Mouse (Mus musculus): ENCODE results near the gene Hacd4. TPM values are rescaled to one million over a fixed set of nuclear protein-coding genes. Genes with fewer than 3 reads are reported as not detected.

Gene Hacd4
- polyA plus RNA-seq (2015; fragmentation: Nextera tagmentation; extraction: Ambion mirVana), result 20.3 and 21.1 TPM in 2 replicates

DNA sequence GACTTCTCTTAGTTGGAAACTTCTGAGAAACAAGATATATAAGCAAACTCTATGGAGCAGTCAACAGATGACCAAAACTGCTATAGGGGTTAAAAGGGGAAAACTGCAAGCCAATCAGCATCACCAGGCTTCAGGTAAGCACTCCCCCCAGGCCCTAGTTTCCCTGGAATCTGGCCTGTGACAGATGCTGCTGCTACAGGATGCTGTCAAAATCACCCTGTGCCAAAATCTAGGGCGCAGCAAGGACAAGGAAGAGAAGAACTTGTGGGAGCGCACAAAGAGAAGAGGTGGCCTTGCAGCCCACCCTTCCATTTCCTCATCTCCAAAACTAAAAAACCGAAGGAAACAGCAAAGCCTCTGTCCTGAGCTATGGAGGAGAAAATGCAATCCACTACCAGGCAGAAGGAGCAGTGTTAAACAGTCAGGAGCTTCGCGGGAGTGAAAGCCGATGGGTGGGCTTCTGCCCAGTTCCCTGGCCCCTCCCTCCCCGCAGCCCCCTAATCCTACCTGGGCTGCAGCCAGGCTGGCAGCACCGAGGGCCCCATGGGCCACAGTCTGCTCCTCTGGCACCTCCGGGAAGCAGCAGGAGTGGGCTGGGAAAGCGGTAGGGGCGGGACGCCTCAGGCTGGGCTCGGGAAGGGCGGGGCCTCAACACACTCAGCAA, at the start of gene Hacd4:
Gene Hacd4, minus strand, starts transcription at position 603 of the 664 bp plus-strand sequence.
- H3K9me3 ChIP-seq (ENCODE audit: low read length), result no peaks in the 10 kb centered on the region
- peaks cover 21% of the 10 kb centered on the region for H3K4me1 ChIP-seq (ENCODE audit: insufficient read depth, low read length)
- ATAC-seq (ENCODE audit: low FRiP score, low TSS enrichment), result peak; percentile 95
- no peaks in the 10 kb centered on the region for H3K36me3 ChIP-seq (ENCODE audit: insufficient read depth, low read length)
- peak within 1 kb of the TSS; percentile 50 for H3K4me3 ChIP-seq (ENCODE audit: low read length)
- H3K27me3 ChIP-seq (ENCODE audit: insufficient read depth, low read length), result no peaks in the 10 kb centered on the region
- peak within 1 kb of the TSS; percentile 89 for H3K27ac ChIP-seq (ENCODE audit: low read length)
- H3K4me2 ChIP-seq (replicated peaks; ENCODE audit: low read depth, low read length), result peak within 1 kb of the TSS; percentile 66
- H3K9ac ChIP-seq (replicated peaks; ENCODE audit: low read length), result peak within 1 kb of the TSS; percentile 70
- 6% methylated on average over 14 of the region's 14 CpGs for WGBS

GRCm38 (mm10) chr4:88488107-88488506, 49.4 kb upstream of the Hacd4 start:
- Histone ChIP-seq H3K27me3 (ENCODE audit: insufficient read depth, low read length) (no peaks in the 10 kb centered on the region), H3K9me3 (ENCODE audit: low read length) (no peaks in the 10 kb centered on the region), H3K36me3 (ENCODE audit: insufficient read depth, low read length) (no peaks in the 10 kb centered on the region), H3K27ac (ENCODE audit: low read length) (no peak overlapping the region), H3K4me1 (ENCODE audit: insufficient read depth, low read length) (no peaks in the 10 kb centered on the region), H3K4me3 (ENCODE audit: low read length) (no peak overlapping the region), H3K4me2 (replicated peaks; ENCODE audit: low read depth, low read length) (no peak overlapping the region), H3K9ac (replicated peaks; ENCODE audit: low read length) (no peak overlapping the region)
- ATAC-seq (ENCODE audit: low FRiP score, low TSS enrichment), result no peak
- 77% methylated on average over 3 of the region's 3 CpGs for WGBS

DNA sequence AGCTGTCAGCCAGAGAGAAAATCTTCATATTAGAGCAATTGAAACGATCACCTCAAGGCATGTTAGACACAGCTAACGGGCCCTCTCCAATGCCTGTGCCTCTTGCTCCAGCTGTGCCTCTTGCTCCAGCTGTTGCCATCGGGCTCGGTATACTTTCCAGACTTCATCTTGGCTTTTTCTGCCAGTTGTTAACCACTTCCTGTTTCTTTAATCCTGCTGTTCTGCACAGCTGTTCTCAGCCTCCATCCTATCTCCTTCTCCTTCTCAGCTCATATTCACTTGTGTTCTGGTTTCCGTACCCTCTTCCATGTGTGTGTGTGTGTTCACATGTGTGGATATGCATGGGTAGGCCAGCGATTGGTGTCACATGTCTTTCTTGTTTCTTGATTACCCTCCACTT, 41.4 kb upstream of the Hacd4 start:
- H3K27me3 ChIP-seq (ENCODE audit: insufficient read depth, low read length), result no peaks in the 10 kb centered on the region
- H3K36me3 ChIP-seq (ENCODE audit: insufficient read depth, low read length), result no peaks in the 10 kb centered on the region
- ATAC-seq (ENCODE audit: low FRiP score, low TSS enrichment), result no peak
- H3K4me1 ChIP-seq (ENCODE audit: insufficient read depth, low read length), result peaks cover 22% of the 10 kb centered on the region
- H3K9me3 ChIP-seq (ENCODE audit: low read length), result no peaks in the 10 kb centered on the region
- H3K9ac ChIP-seq (replicated peaks; ENCODE audit: low read length), result no peak overlapping the region
- no peak overlapping the region for H3K4me2 ChIP-seq (replicated peaks; ENCODE audit: low read depth, low read length)
- WGBS, result 76% methylated on average over 6 of the region's 6 CpGs
- no peak overlapping the region for H3K27ac ChIP-seq (ENCODE audit: low read length)
- H3K4me3 ChIP-seq (ENCODE audit: low read length), result no peak overlapping the region

GRCm38 (mm10) chr4:88478809-88479186, 40.1 kb upstream of the Hacd4 start:
- no peak overlapping the region for H3K4me2 ChIP-seq (replicated peaks; ENCODE audit: low read depth, low read length)
- no peak overlapping the region for H3K9ac ChIP-seq (replicated peaks; ENCODE audit: low read length)
- ATAC-seq (ENCODE audit: low FRiP score, low TSS enrichment), result no peak
- 49% methylated on average over 9 of the region's 9 CpGs for WGBS
- H3K4me3 ChIP-seq (ENCODE audit: low read length), result no peak overlapping the region
- no peaks in the 10 kb centered on the region for H3K27me3 ChIP-seq (ENCODE audit: insufficient read depth, low read length)
- H3K4me1 ChIP-seq (ENCODE audit: insufficient read depth, low read length), result peaks cover 22% of the 10 kb centered on the region
- H3K36me3 ChIP-seq (ENCODE audit: insufficient read depth, low read length), result no peaks in the 10 kb centered on the region
- H3K27ac ChIP-seq (ENCODE audit: low read length), result peak overlapping the region; percentile 63
- no peaks in the 10 kb centered on the region for H3K9me3 ChIP-seq (ENCODE audit: low read length)

DNA sequence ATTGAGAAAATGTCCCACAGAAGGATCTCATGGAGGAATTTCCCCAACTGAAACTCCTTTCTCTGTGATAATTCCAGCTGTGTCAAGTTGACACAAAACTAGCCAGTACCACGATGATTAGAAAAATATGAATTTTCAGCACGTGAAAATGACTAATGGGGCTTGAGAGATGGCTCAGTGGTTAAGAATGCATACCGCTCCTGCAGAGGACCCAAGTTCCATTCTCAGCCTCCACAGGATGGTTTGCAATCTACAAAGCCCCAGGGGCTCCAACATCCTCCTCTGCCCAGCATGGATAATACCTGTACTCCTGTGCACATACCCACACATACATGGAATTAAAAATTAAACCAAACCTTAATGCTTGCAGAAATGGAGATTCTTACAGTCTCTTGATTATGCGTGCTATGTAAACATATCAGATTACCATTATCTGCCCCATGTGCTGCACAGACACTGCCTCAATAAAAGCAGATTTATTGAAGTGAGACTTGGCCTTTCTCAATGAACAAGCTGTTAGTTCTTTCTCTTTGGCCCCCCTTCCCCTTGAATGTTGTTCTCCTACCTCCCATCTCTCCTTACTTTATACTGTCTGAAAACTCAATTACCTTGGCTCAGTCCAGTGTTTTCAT, 39.6 kb upstream of the Hacd4 start:
- H3K27ac ChIP-seq (ENCODE audit: low read length), result peak overlapping the region; percentile 63
- no peak overlapping the region for H3K4me3 ChIP-seq (ENCODE audit: low read length)

DNA sequence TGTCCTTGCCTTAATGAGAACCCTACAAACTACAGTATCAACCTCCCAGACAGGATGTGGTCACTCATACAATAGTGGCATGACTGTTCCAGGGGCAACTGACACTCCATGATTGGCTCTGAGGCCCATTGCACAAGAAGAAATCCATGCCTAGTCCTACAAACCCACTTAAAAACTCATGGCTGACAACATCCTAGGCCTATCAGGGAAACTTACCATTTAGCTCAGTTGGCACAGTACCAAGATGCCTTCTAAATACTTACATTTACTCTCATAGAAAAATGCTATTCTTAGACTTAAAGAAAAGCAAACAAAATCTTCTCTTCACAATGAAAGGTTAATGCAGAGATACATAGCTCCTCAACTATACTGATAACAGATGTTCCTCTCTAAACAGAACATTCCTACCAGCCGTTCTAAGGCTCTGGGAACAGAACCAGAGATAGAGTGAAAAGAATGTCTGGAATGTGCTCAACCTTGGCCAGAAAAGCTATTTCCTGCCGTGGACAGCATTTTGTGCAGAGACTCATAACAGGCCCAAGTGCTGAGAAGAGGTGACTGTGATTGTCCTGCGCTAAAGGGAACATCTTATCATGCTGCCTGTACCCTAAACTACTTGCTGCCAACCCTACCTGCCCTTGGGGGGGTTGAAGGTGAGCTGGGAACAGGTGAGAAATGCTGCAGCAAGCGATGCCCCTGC, 37.9 kb upstream of the Hacd4 start:
- no peaks in the 10 kb centered on the region for H3K9me3 ChIP-seq (ENCODE audit: low read length)
- peak overlapping the region; percentile 66 for H3K27ac ChIP-seq (ENCODE audit: low read length)
- H3K27me3 ChIP-seq (ENCODE audit: insufficient read depth, low read length), result no peaks in the 10 kb centered on the region
- H3K36me3 ChIP-seq (ENCODE audit: insufficient read depth, low read length), result no peaks in the 10 kb centered on the region
- 49% methylated on average over 4 of the region's 4 CpGs for WGBS
- H3K4me1 ChIP-seq (ENCODE audit: insufficient read depth, low read length), result peaks cover 22% of the 10 kb centered on the region
- ATAC-seq (ENCODE audit: low FRiP score, low TSS enrichment), result peak; percentile 68; the same call in 1 of the 2 replicates
- H3K4me3 ChIP-seq (ENCODE audit: low read length), result no peak overlapping the region
- H3K4me2 ChIP-seq (replicated peaks; ENCODE audit: low read depth, low read length), result no peak overlapping the region
- no peak overlapping the region for H3K9ac ChIP-seq (replicated peaks; ENCODE audit: low read length)

More for the DNA sequence above, 39.6 kb upstream of the Hacd4 start:
- ATAC-seq (ENCODE audit: low FRiP score, low TSS enrichment), result peak; percentile 81
- 51% methylated on average over 4 of the region's 4 CpGs for WGBS
- Histone ChIP-seq H3K9ac (replicated peaks; ENCODE audit: low read length) (no peak overlapping the region), H3K9me3 (ENCODE audit: low read length) (no peaks in the 10 kb centered on the region), H3K27me3 (ENCODE audit: insufficient read depth, low read length) (no peaks in the 10 kb centered on the region), H3K36me3 (ENCODE audit: insufficient read depth, low read length) (no peaks in the 10 kb centered on the region), H3K4me1 (ENCODE audit: insufficient read depth, low read length) (peaks cover 22% of the 10 kb centered on the region), H3K4me2 (replicated peaks; ENCODE audit: low read depth, low read length) (no peak overlapping the region)

- H3K9me3 ChIP-seq (ENCODE audit: low read length), result no peaks in the 10 kb centered on the region
- no peaks in the 10 kb centered on the region for H3K27me3 ChIP-seq (ENCODE audit: insufficient read depth, low read length)
- H3K4me1 ChIP-seq (ENCODE audit: insufficient read depth, low read length), result peaks cover 22% of the 10 kb centered on the region
- H3K4me2 ChIP-seq (replicated peaks; ENCODE audit: low read depth, low read length), result no peak overlapping the region
- ATAC-seq (ENCODE audit: low FRiP score, low TSS enrichment), result no peak
- H3K36me3 ChIP-seq (ENCODE audit: insufficient read depth, low read length), result no peaks in the 10 kb centered on the region
- peak overlapping the region; percentile 66; the same call in 1 of the 2 replicates for H3K27ac ChIP-seq (ENCODE audit: low read length)
- no peak overlapping the region for H3K9ac ChIP-seq (replicated peaks; ENCODE audit: low read length)
- WGBS, result 93% methylated on average over 3 of the region's 3 CpGs
- H3K4me3 ChIP-seq (ENCODE audit: low read length), result no peak overlapping the region
Measured at GRCm38 (mm10) chr4:88476084-88476483, 37.4 kb upstream of the Hacd4 start.

DNA sequence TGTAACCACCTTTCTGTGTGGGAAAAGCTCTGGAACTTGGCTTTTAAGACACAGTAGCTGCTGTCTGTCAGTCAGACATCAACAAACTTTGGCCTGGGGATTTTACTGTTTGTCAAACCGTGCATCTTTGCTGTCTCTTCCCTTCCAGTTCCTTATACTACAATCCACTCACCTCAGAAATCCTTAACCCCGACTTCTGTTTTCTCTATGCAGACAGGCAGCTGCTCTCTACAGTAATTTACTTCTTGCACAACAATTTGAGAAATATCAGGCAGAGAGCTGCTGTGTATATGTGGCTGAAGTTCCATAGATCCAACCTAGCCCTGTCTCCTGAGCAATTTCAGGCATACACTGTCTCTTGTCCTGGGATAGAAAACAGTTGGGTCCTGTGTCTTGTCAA, 32.8 kb upstream of the Hacd4 start:
- Histone ChIP-seq H3K27me3 (ENCODE audit: insufficient read depth, low read length) (no peaks in the 10 kb centered on the region), H3K36me3 (ENCODE audit: insufficient read depth, low read length) (no peaks in the 10 kb centered on the region), H3K9me3 (ENCODE audit: low read length) (no peaks in the 10 kb centered on the region), H3K4me3 (ENCODE audit: low read length) (no peak overlapping the region), H3K27ac (ENCODE audit: low read length) (no peak overlapping the region), H3K9ac (replicated peaks; ENCODE audit: low read length) (no peak overlapping the region), H3K4me2 (replicated peaks; ENCODE audit: low read depth, low read length) (no peak overlapping the region), H3K4me1 (ENCODE audit: insufficient read depth, low read length) (peaks cover 6% of the 10 kb centered on the region; the same call in 1 of the 2 replicates)
- ATAC-seq (ENCODE audit: low FRiP score, low TSS enrichment), result no peak
- 68% methylated on average over 2 of the region's 2 CpGs for WGBS

DNA sequence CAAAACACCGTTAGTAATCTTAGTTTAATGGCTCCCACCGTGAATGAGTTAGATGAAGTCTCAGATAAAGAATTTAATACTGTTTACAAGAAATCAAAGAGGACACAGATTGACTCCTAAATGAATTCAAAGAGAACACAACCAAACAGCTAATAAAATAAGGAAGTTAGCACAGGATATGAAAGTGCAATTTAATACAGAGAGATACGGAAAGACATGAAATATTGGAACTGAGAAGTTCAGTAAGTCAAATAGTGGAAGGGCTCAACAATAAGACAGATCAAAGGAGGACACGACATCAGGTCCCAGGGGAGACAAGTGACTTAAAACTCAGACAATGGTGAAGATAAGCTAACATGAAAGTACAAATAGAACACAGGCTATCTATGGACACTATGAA, 25.8 kb upstream of the Hacd4 start:
- no peak overlapping the region for H3K27ac ChIP-seq (ENCODE audit: low read length)
- H3K27me3 ChIP-seq (ENCODE audit: insufficient read depth, low read length), result no peaks in the 10 kb centered on the region
- H3K9me3 ChIP-seq (ENCODE audit: low read length), result no peaks in the 10 kb centered on the region
- 67% methylated on average over 4 of the region's 4 CpGs for WGBS
- no peaks in the 10 kb centered on the region for H3K4me1 ChIP-seq (ENCODE audit: insufficient read depth, low read length)
- no peak overlapping the region for H3K9ac ChIP-seq (replicated peaks; ENCODE audit: low read length)
- H3K4me3 ChIP-seq (ENCODE audit: low read length), result no peak overlapping the region
- H3K4me2 ChIP-seq (replicated peaks; ENCODE audit: low read depth, low read length), result no peak overlapping the region
- no peaks in the 10 kb centered on the region for H3K36me3 ChIP-seq (ENCODE audit: insufficient read depth, low read length)
- ATAC-seq (ENCODE audit: low FRiP score, low TSS enrichment), result no peak

All from kidney, embryonic 16.5 days (tissue).